Mouse (Mus musculus): ENCODE data around the gene Clic3. TPM values are rescaled to one million over a fixed set of nuclear protein-coding genes. Genes with fewer than 3 reads are reported as not detected.

Clic3 gene
- polyA plus RNA-seq, 1 experiment from 2014 or later, result 0.77 TPM

GRCm38 (mm10) chr2:25426721-25427191, 29.9 kb upstream of the Clic3 start:
- no peaks in the 10 kb centered on the region for H3K9me3 ChIP-seq (ENCODE audit: control insufficient read depth, low read length)
- ATAC-seq (replicated peaks; ENCODE audit: low FRiP score), result no peak
- WGBS, result 29% methylated on average over 5 of the region's 5 CpGs

GRCm38 (mm10) chr2:25427256-25427655, 29.4 kb upstream of the Clic3 start:
- no peak overlapping the region for H3K4me2 ChIP-seq (ENCODE audit: low read depth, low read length, severe bottlenecking)
- H3K36me3 ChIP-seq (ENCODE audit: control insufficient read depth, insufficient read depth, low read length), result no peaks in the 10 kb centered on the region
- WGBS, result 91% methylated on average over 5 of the region's 5 CpGs
- H3K4me1 ChIP-seq (replicated peaks; ENCODE audit: control insufficient read depth, insufficient read depth, low read length), result 0 out of 2 replicates have a peak, but pooled peaks cover 6% of the 10 kb centered on the region
- no peak overlapping the region for H3K27ac ChIP-seq (ENCODE audit: low read depth, low read length)
- DNase-seq (ENCODE audit: low spot score) (no peak), ATAC-seq (replicated peaks; ENCODE audit: low FRiP score) (no peak)
- H3K27me3 ChIP-seq (ENCODE audit: control insufficient read depth, insufficient read depth, low read length), result no peaks in the 10 kb centered on the region; the same call in 1 of the 2 replicates
- no peaks in the 10 kb centered on the region for H3K9me3 ChIP-seq (ENCODE audit: control insufficient read depth, low read length)
- no peak overlapping the region for H3K4me3 ChIP-seq (ENCODE audit: low read depth, low read length)
- H3K9ac ChIP-seq (ENCODE audit: low read length), result no peak overlapping the region

More at GRCm38 (mm10) chr2:25426721-25427191, 29.9 kb upstream of the Clic3 start:
- Histone ChIP-seq H3K27me3 (ENCODE audit: control insufficient read depth, insufficient read depth, low read length) (no peaks in the 10 kb centered on the region; the same call in 1 of the 2 replicates), H3K27ac (ENCODE audit: low read depth, low read length) (no peak overlapping the region), H3K4me2 (ENCODE audit: low read depth, low read length, severe bottlenecking) (no peak overlapping the region), H3K9ac (ENCODE audit: low read length) (no peak overlapping the region), H3K4me3 (ENCODE audit: low read depth, low read length) (no peak overlapping the region), H3K4me1 (replicated peaks; ENCODE audit: control insufficient read depth, insufficient read depth, low read length) (0 out of 2 replicates have a peak, but pooled peaks cover 6% of the 10 kb centered on the region), H3K36me3 (ENCODE audit: control insufficient read depth, insufficient read depth, low read length) (no peaks in the 10 kb centered on the region)
- DNase-seq (ENCODE audit: low spot score), result peak; percentile 91

GRCm38 (mm10) chr2:25428442-25429236, 28.0 kb upstream of the Clic3 start, which contains the start of gene Abca2:
TSS of gene Abca2 (plus strand) at chr2:25428703.
- Histone ChIP-seq H3K4me1 (replicated peaks; ENCODE audit: control insufficient read depth, insufficient read depth, low read length) (0 out of 2 replicates have a peak, but pooled peaks cover 6% of the 10 kb centered on the region), H3K27ac (ENCODE audit: low read depth, low read length) (peak within 1 kb of the TSS; percentile 53; the same call in 1 of the 2 replicates), H3K4me2 (ENCODE audit: low read depth, low read length, severe bottlenecking) (peak within 1 kb of the TSS; percentile 79), H3K36me3 (ENCODE audit: control insufficient read depth, insufficient read depth, low read length) (no peaks in the 10 kb centered on the region), H3K4me3 (ENCODE audit: low read depth, low read length) (peak within 1 kb of the TSS; percentile 75), H3K9me3 (ENCODE audit: control insufficient read depth, low read length) (no peaks in the 10 kb centered on the region), H3K9ac (ENCODE audit: low read length) (peak within 1 kb of the TSS; percentile 82), H3K27me3 (ENCODE audit: control insufficient read depth, insufficient read depth, low read length) (no peaks in the 10 kb centered on the region; the same call in 1 of the 2 replicates)
- ATAC-seq (replicated peaks; ENCODE audit: low FRiP score), result peak; percentile 90
- under 1% methylated on average over 89 of the region's 89 CpGs for WGBS
- peak; percentile 98 for DNase-seq (ENCODE audit: low spot score)

GRCm38 (mm10) chr2:25429435-25430180, 27.0 kb upstream of the Clic3 start:
- peak overlapping the region; percentile 75 for H3K4me3 ChIP-seq (ENCODE audit: low read depth, low read length)
- ATAC-seq (replicated peaks; ENCODE audit: low FRiP score) (no peak), DNase-seq (ENCODE audit: low spot score) (no peak)
- H3K4me2 ChIP-seq (ENCODE audit: low read depth, low read length, severe bottlenecking), result peak overlapping the region; percentile 79
- H3K36me3 ChIP-seq (ENCODE audit: control insufficient read depth, insufficient read depth, low read length), result no peaks in the 10 kb centered on the region
- H3K27me3 ChIP-seq (ENCODE audit: control insufficient read depth, insufficient read depth, low read length), result no peaks in the 10 kb centered on the region; the same call in 1 of the 2 replicates
- no peak overlapping the region for H3K27ac ChIP-seq (ENCODE audit: low read depth, low read length)
- H3K9ac ChIP-seq (ENCODE audit: low read length), result peak overlapping the region; percentile 82
- H3K4me1 ChIP-seq (replicated peaks; ENCODE audit: control insufficient read depth, insufficient read depth, low read length), result 0 out of 2 replicates have a peak, but pooled peaks cover 6% of the 10 kb centered on the region
- WGBS, result 73% methylated on average over 5 of the region's 5 CpGs
- no peaks in the 10 kb centered on the region for H3K9me3 ChIP-seq (ENCODE audit: control insufficient read depth, low read length)

- 67% methylated on average over 17 of the region's 17 CpGs for WGBS
- H3K4me2 ChIP-seq (ENCODE audit: low read depth, low read length, severe bottlenecking), result no peak overlapping the region
- H3K9me3 ChIP-seq (ENCODE audit: control insufficient read depth, low read length), result no peaks in the 10 kb centered on the region
- H3K9ac ChIP-seq (ENCODE audit: low read length), result no peak overlapping the region
- H3K36me3 ChIP-seq (ENCODE audit: control insufficient read depth, insufficient read depth, low read length), result no peaks in the 10 kb centered on the region
- no peaks in the 10 kb centered on the region; the same call in 1 of the 2 replicates for H3K27me3 ChIP-seq (ENCODE audit: control insufficient read depth, insufficient read depth, low read length)
- DNase-seq (ENCODE audit: low spot score), result no peak
- ATAC-seq (replicated peaks; ENCODE audit: low FRiP score), result no peak
- 0 out of 2 replicates have a peak, but pooled peaks cover 6% of the 10 kb centered on the region for H3K4me1 ChIP-seq (replicated peaks; ENCODE audit: control insufficient read depth, insufficient read depth, low read length)
- H3K27ac ChIP-seq (ENCODE audit: low read depth, low read length), result no peak overlapping the region
- no peak overlapping the region for H3K4me3 ChIP-seq (ENCODE audit: low read depth, low read length)
Observed at GRCm38 (mm10) chr2:25430395-25431233, 26.0 kb upstream of the Clic3 start.

- ATAC-seq (replicated peaks; ENCODE audit: low FRiP score), result no peak
- Histone ChIP-seq H3K9ac (ENCODE audit: low read length) (no peak overlapping the region), H3K27me3 (ENCODE audit: control insufficient read depth, insufficient read depth, low read length) (no peaks in the 10 kb centered on the region; the same call in 1 of the 2 replicates), H3K27ac (ENCODE audit: low read depth, low read length) (no peak overlapping the region), H3K36me3 (ENCODE audit: control insufficient read depth, insufficient read depth, low read length) (no peaks in the 10 kb centered on the region), H3K9me3 (ENCODE audit: control insufficient read depth, low read length) (no peaks in the 10 kb centered on the region), H3K4me3 (ENCODE audit: low read depth, low read length) (no peak overlapping the region), H3K4me2 (ENCODE audit: low read depth, low read length, severe bottlenecking) (no peak overlapping the region), H3K4me1 (replicated peaks; ENCODE audit: control insufficient read depth, insufficient read depth, low read length) (0 out of 2 replicates have a peak, but pooled peaks cover 6% of the 10 kb centered on the region)
- no peak for DNase-seq (ENCODE audit: low spot score)
- 62% methylated on average over 6 of the region's 6 CpGs for WGBS
Observed at GRCm38 (mm10) chr2:25431308-25431855, 25.3 kb upstream of the Clic3 start.

GRCm38 (mm10) chr2:25432326-25433098, 24.1 kb upstream of the Clic3 start:
- H3K4me2 ChIP-seq (ENCODE audit: low read depth, low read length, severe bottlenecking), result no peak overlapping the region
- no peaks in the 10 kb centered on the region; the same call in 1 of the 2 replicates for H3K27me3 ChIP-seq (ENCODE audit: control insufficient read depth, insufficient read depth, low read length)
- no peak for DNase-seq (ENCODE audit: low spot score)
- no peak overlapping the region for H3K4me3 ChIP-seq (ENCODE audit: low read depth, low read length)
- WGBS, result 82% methylated on average over 11 of the region's 11 CpGs
- H3K9ac ChIP-seq (ENCODE audit: low read length), result no peak overlapping the region
- H3K27ac ChIP-seq (ENCODE audit: low read depth, low read length), result no peak overlapping the region
- 0 out of 2 replicates have a peak, but pooled peaks cover 6% of the 10 kb centered on the region for H3K4me1 ChIP-seq (replicated peaks; ENCODE audit: control insufficient read depth, insufficient read depth, low read length)
- no peaks in the 10 kb centered on the region for H3K9me3 ChIP-seq (ENCODE audit: control insufficient read depth, low read length)
- ATAC-seq (replicated peaks; ENCODE audit: low FRiP score), result no peak
- no peaks in the 10 kb centered on the region for H3K36me3 ChIP-seq (ENCODE audit: control insufficient read depth, insufficient read depth, low read length)

All from forebrain, embryonic 11.5 days (tissue).